Mouse (Mus musculus) retina, adult 2 months (tissue): ENCODE measurements around the gene Bach2.

Experiments
- DNase-seq: peaks from one replicate; pipeline ENCODE4 v3.0.0-alpha.2; 2012; ENCODE audit warnings: low read depth, low spot score

The Bach2 gene

DNA sequence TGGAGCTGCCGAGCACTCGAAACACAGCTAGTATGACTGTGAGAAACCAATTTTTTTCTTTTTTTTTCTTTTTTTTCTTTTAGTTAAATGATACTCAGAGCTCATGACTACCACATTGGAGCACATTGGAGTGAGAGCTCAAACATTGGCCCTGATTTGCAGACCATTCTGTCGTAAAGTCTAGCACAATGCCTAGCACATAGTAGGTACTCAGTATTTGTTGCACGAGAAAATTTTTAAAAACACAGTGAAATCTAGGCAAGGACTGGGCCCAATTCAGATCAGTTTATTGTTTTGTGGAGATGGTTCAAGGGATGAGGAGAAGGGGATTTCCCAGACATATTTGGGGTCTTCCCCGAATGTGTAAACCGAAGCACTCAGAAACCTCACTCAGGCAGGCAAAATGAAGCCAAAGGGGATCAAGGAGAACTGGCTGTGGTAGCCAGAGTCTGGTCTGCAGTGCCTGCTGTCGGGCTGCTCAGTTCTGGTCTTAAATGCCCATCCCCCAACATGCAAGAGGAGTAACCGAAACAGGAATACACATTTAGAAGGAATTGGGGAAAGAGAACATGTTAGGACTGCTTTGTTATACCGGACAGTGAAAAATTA lies 287.7 kb downstream of the Bach2 start:
- DNase-seq = no peak

DNA sequence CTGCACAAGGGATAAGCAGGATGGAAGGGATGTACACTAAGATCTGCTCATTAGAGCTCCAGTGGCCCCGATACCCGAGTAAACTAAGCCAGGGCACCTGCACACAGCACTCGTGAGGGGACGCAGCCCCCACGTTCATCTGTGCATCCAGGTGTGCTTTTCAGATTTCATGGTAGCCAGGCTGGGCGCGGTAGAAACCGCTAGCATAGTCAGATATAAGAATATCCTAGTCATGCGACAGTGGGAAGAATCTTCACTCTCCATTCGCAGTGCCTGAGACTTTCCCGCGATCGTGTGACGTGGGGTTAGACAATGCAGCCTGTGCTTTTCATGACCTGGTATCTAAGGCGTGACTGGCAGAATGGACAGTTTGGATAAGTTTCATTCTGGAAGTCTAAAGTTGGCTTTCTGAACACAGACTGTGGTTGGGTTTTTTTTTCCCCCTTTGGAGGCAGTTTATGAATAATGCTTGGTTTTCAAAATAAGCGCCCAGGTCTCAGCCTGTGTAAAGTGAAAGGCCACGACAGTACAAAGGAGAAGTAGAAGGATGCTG lies 290.9 kb downstream of the Bach2 start:
- DNase-seq = no peak

DNA sequence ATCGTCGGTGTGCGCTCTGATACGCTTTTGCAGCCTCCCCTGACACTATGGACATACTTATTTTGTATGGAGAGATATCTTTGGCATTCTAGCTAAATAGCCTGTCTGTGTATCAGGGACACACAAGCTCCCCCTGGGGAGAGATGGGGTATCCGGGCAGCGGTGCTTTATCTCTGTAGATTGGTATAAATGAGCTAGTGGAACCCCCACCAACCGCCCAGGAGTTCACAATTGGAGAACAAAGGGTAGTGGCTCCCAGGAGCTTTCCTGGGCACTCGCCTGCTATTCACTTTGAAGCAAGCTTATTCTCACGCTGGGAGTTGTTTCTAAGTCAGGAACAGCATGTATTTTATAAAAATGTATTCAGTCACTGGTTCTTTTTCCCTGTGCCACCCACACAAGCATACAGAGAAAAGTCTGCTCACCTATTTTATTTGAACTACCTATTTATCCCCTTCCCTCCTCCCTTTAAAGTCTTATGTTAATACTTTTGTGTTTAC lies 291.9 kb downstream of the Bach2 start:
- DNase-seq = no peak

DNA sequence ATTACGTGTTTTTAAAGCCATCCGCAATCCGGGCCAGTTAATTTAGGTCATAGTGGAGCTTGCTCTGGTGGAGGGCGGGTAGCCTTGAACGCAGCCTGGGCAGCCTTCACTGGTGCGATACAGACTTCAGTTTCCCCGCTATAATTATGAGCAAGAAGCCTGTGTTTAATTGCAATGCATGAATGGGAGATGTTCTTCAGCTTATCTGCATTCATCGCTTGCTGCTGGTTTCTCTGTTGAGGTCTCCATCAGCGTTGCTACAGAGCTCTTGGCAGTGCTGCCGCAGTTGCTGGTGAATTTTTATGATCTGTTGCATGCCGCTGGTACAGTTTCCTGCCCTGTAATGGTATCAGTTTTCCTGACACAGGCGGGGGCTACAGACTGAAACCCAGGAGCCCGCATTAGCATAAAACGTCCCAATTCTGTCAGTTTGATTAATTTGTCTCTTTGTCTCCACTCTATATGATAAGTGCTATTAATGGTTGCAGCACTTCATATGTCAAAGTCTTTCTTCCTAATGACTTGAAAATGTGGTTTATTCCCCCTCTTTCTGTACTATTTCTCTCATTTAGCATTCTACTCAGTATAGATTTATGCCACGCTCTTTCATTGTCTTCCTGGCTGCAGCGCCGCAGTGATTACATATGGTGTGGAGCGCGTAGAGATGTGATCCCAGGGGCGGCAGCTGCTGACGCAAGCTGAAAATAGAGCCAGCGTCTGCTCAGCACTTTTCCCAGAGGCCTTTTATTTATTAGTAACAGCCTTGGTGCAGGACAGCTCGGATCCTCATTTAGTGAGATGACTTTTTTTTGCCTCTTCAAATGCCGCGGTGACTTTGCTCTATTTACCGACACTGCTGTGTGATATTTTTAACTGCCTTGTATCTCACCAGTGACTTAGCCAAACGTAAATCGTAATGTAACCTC lies 292.6 kb downstream of the Bach2 start:
- DNase-seq = no peak

DNA sequence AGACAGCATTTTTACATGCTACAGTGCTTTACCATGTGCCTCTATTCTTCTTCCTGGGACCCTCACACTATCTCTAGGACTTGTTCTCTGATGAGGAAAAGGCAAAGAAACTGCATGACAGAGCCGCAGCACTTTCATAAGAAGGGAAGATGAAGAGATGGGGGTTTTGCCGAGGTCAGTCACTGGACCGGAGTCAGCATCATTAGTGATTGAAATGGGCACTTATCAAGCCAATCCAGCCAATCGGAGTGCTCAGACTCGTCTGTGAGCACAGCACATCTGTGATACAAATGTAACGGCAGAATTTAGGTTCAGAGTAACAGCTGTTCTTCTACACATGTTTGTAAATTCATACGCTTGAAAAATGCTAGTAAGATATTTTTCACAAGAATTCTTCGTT lies 293.5 kb downstream of the Bach2 start:
- DNase-seq = no peak

DNA sequence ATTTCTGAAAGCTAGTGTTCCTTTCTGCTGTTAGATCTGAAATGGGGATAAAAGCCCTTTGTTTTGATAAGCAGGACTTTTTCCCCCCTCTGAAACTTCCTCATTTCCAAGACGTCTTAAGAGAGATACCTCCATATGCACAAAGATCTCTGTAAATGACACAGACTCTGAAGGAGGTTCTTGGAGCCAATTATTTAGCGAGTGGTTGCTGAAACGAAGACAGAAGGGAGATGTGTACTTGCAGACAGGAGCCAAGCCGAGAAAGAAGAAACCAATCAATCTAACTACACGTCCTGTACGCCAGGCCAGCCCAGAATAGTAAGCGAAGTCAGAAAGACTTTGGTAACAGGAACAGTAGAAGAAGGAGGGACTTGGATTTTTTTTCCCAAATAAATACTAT lies 295.1 kb downstream of the Bach2 start:
- DNase-seq = no peak

DNA sequence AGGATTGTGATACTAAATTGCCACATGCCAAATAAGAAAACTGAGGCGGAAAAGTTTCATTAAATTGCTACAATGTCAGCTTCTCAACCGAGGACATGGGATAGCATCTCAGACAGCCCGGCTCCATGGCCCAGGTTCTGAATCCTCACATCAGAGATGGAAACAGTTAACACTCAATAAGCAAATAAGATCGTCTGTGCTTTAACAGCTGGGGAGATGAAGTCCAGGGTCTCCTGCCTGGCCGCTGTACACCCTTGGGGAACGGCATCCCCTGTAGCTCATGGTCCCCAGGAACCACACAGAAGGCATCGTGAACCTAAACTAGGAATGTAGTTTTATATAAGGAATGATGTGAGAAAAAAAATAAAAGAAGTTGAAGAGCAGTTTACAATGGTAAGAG lies 297.0 kb downstream of the Bach2 start:
- DNase-seq = no peak

DNA sequence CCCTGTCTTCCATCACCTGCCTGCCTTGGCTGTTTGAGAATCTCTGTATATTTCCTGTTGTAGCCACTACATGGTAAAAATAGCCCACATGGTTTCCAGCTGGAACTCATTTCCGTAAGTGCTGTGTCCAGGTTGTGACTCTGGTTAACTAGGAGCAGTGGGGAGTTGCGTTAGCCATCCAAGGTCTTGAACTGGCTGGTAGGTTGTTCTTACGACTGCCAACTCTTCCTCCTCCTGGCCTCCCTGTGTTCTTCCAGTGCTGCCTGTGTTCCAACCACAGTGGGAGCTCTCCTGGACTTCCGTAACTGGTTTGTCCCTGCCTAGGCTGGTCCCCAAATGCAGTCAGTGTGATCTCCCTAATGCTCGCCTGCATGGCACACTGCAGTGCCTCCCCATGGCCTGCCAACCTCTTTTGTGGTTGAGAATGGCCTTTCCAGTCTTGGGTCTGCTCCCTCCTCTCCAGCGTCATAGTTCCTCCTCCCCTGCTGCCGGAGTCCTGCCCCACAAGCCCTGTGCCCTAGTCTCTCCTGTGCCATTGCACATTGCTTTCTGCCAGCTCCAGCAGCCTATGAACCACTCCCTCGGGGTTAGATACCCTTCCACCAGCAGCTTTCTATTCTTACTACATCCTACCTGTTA lies 298.4 kb downstream of the Bach2 start:
- DNase-seq = no peak

DNA sequence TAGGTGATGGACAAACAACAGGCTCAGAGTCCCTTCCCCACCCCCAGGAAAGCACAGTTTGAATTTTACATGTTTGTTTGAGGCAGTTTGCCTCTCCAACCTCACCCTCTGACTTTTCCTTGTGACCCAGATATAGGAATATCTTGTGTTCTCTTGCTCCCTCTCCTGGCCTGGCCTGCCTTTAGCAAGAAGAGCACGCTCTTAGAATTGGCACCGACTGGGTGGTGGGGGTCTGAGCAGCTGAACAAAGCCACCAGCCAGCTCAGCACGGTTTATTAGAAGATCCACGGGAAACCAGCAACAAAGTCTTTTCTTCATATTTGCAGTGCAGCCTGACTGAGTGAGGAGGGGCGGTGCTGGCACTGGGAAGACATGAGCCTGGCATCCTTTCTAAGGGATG lies 299.5 kb downstream of the Bach2 start:
- no peak for DNase-seq

DNA sequence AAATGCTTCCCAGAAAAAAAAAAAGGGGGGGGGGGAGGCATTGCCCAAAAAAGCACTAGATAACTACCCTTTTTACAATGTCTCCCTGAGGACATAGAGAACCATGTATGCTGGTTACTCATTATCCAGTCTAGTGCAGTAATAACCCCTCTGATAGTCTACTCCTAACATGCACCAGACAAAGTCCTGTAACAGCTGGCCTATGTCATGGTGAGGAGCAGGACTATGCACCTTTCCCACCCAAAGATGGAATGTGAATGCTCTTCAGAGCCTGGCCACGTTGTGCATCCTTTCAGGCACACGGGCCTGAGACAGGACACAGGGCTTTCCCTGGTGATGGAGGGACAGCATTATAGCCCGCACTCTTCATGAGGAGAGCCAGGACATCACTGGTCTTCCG lies 299.9 kb downstream of the Bach2 start:
- DNase-seq = no peak

DNA sequence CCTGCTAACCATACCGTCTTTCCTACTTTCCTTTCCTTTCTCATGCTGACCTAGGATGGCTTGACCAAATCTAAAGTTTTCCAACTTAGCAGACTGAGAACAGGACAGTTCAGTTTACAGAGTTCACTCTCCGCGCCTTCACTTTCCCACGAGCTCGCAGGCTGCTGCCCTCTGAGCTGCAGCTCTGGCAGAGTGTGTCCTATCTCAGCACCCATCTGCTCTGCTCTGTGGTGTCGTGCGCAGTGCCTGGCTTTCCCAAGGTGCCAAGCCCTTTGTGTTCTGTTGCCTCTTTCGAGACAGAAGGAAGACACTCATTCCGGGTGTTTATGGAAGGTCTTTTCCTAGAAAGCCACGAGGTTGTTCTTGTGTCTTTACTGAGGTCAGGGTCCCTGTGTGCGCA lies 300.4 kb downstream of the Bach2 start:
- no peak for DNase-seq

DNA sequence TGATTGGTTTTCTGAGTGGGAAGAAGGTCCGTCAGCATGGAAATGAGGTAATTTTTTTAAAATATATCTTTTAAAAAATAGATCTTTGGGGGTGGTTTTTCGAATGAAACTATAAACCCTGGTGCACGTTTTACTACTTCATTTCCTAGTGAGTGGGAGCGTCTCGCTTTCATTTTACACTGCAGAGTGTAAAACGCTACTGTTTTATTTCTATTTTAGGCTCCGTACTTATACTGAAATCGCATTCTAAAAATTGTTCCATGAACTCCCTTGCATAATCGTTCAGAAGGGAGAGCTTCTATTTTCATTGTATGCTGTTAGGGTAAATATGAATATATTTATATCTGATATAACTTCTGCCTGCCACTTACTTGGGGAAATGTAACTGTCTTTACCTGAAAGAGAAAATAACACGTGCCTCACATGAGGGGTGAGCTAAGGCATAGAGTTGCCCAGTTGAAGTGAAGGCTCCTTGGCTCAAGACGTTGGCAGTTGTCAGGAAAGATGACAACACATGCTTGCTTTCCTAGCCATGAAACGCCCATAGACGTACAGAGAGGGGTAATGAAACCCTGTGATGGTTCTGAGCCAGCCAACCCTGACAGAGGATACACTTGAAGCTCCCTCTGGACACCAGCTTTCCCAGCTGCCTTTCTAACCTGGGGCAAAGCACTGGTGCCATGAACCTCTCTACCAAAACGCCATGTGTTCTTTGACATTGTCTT lies 306.4 kb downstream of the Bach2 start:
- no peak for DNase-seq

DNA sequence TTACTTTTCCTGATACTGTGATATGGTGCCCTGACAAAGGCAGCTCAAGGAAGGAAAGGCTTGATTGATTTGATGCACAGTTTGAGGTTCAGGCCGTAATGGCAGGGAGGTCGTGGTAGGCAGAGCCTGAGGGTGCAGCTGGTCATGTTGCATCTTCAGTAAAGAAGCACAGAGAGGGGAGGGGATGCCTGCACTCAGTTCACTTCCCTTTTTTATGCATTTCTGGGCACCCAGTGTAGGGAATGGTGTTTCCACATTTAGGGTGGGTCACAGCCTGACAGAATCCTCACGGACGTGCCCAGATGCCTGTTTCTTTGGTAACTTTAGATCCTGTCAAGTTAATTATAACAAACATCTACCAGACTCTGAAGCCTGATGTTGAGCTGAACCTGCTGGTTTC lies 306.9 kb downstream of the Bach2 start:
- no peak for DNase-seq

DNA sequence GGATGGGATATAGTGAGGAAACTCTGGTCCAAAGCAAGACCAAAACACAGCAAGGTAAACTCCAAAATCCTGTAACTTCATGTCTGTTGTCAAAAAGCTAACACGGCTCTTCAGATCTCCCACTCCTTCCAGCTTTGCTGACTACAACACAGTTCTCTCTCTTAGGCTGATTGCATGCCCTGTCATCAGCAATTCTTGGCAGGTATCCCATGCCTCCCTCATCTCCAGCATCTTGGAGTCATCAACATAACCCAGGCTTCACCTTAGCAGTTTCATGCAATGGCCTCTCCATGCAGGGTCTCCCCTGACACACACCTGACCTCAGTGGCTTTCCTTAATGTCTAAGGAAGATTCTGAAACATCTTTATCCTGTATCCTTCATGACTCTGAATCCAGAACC lies 310.5 kb downstream of the Bach2 start:
- DNase-seq = no peak

DNA sequence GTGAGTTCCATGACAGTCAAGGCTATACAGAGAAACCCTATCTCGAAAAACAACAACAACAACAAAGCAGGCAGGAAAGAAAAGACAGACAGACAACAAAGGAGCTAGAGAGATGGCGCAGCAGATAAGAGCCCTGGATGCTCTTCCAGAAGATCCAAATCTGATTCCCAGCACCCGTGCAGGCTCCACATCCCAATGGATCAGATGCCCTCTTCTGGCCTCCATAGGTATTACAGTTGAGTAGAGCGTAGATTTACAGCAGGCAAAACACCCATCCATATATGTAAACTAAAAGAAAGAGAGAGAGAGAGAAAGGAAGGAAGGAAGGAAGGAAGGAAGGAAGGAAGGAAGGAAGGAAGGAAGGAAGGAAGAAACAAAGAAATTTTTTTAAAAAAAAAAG lies 312.7 kb downstream of the Bach2 start:
- DNase-seq = no peak

DNA sequence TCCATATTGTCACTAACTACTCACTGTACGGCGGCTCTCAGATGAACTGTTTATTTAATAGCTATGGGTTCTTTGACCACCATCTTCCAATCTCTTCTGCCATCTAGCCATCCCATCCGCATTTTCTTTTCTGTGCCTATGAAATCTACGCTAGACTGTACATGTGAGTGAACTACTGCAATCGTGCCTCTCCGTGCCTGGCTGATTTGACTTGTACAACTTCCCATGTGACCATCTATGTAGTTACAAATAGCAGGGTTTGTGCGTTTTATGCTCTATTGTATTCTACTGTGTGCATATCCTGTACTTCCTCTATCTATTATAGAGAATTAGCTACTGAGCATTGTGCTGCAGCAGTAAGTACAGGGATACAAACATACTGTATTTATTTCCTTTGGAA lies 316.9 kb downstream of the Bach2 start:
- no peak for DNase-seq

DNA sequence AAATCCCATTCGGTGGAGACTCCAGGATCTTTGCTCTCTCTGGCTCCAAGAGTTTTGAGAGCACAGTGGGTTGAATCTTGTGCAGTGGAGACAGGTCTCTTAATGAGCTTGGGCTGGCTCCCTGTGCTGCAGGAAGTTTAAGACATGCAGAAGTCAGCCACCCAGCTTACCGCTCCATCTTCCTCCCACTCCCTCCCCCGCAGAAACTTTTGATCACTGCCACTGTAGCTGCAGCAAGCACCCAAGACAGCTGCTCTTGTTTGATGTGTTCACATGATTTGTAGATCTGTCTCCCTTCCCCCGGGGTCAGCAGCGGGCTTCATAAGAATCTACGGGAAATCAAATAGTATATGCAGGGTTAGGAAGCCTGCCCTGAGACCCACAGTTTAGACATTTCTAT lies 321.6 kb downstream of the Bach2 start:
- no peak for DNase-seq

DNA sequence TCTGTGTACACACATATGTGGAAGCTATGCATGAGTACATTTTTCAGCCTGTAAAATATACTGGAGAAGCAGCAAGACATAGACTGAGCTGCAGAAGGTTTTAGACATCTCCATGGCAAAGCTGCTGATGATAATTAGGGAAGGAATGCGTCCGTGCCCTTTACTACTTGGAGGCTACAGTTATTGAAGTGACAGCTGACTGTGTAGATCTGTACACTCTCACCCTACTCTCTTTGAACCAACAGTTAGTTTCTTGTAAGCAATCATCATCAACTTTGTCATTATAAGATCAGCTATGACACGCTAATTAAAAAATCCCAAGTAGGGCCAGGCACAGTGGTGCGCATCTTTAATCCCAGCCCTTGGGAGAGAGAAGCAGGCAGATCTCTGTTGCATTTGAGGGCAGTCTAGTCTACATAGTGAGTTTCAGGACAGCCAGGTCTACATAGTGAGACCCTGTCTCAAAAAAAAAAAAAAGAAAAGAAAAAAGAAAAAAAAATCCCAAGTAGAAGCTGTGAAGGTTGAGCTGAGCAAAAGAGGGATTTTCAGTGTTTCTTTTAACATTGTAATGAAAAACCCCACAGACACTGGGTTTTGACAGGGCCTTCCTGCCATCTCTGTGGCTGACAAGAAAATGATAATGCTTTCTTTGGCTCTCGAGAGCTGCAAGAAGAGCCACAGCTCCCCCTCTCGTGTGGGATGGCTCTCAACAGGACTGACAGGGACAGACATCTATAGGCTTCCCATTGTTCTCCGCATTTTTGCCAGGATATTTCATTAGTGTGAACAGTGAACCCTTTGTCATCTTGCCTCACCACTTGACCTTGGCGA lies 322.3 kb downstream of the Bach2 start:
- no peak for DNase-seq

DNA sequence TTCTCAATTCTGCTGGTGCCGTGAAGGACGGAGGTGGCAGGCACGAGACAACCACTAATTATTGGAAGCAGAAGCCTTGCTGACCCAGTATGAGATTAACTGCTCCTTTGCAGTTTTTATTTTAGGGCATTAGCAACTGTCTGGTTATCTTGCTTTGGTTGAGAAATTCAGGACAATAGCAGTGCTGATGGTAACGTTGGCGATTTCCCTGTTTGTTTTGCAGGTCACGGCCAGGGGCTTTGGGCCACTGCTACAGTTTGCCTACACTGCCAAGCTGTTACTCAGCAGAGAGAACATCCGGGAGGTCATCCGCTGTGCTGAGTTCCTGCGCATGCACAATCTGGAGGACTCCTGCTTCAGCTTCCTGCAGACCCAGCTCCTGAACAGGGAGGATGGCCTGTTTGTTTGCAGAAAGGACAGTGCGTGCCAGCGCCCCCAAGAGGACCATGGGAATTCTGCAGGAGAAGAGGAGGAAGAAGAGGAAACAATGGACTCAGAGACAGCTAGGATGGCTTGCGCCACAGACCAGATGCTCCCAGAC lies 323.0 kb downstream of the Bach2 start:
- no peak for DNase-seq

DNA sequence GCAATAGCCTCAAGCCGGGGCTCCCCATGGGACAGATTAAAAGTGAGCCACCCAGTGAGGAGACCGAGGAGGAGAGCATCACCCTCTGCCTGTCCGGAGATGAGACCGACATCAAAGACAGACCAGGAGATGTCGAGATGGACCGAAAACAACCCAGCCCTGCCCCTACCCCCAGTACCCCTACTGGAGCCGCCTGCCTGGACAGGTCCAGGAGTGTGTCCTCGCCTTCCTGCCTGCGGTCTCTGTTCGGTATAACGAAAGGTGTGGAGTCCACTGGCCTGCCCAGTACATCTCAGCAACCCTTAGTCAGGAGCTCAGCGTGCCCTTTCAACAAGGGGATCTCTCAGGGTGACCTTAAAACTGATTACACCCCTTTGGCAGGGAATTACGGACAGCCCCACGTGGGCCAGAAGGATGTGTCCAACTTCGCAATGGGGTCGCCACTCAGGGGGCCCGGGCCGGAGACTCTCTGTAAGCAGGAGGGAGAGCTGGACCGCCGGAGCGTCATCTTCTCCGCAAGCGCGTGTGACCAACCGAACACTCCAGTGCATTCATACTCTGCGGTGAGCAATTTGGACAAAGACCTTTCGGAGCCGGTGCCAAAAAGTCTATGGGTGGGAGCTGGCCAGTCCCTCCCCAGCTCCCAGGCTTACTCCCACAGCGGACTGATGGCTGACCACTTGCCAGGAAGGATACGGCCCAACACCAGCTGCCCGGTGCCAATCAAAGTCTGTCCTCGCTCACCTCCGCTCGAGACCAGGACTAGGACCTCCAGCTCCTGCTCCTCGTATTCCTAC lies 323.9 kb downstream of the Bach2 start:
- DNase-seq = no peak
